10 mouse cellular contexts compared by ENCODE assay signal in genomic region chr4:29525051-29525450, GRCm38 (mm10).
DNase-seq lines count a peak whose midpoint lies in the region; ATAC-seq lines count a peak whose summit lies in the region.
"Had no signal": no experiment of that assay in that cellular context is flagged by ENCODE, and none has a peak within 500 bp of the region (broad histone marks: within the 10 kb centered on the region; RNA-seq: fewer than 3 reads in every experiment).

No protein-coding gene starts in this region.

- intact Hi-C loops in heart, postnatal 25 days (cut with DNase I), result no loop called here

- DNase-seq in kidney, postnatal 10 days, result peak; percentile 3
- no peak for DNase-seq in kidney, postnatal 36 days
- DNase-seq in thymus, postnatal 4 days, result peak; percentile 6
- DNase-seq in thymus, postnatal 10 days (ENCODE audit: low spot score in 2 of 2), result no peak
- no peak for DNase-seq in gastrocnemius, adult 8-10 months (ENCODE audit: low spot score in 2 of 2)
- no peak for DNase-seq in heart, postnatal 25 days (ENCODE audit: low spot score)
- DNase-seq: gastrocnemius, postnatal 14 days; kidney, adult 8-10 months; lung, postnatal 14 days had no signal

- peak; percentile 53; the same call in 1 of the 2 replicates for ATAC-seq in common myeloid progenitor, adult 5-6 weeks (replicated peaks; ENCODE audit: low read depth, poor library complexity, severe bottlenecking)

Comparison
In these comparisons a context has a peak if more than half of its experiments do, and no peak if none do; other contexts are left out.
1. DNase-seq: peak in kidney, postnatal 10 days (single experiment) and thymus, postnatal 4 days (single experiment); none in kidney, postnatal 36 days (0 of 2), thymus, postnatal 10 days (0 of 2), gastrocnemius, adult 8-10 months (0 of 2) and heart, postnatal 25 days (single experiment).